Mouse (Mus musculus): Measurements from ENCODE around the gene D430041D05Rik. TPM values are rescaled to one million over a fixed set of nuclear protein-coding genes. Genes with fewer than 3 reads are reported as not detected.

D430041D05Rik gene
- polyA plus RNA-seq, 1 experiment from 2014 or later: 0.25 TPM

DNA sequence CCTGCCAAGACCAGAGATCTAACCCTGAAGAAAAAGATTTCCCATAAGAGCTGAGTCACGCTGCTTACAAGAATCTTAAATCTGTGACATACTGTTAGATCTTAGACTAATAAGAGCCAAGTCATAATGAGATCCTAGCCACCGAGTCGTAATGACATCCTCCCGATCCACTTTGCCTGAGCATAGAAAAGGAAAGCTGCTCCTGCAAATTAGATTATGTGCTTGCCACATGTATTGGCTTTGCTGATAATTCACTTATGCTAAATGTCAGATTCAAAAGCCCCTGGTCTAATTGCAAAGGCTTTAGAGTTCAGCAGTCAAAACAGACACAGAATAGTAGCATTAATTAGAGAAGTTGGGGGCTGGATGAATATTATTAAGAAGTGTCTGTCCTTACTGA, 164.0 kb downstream of the D430041D05Rik start:
- Histone ChIP-seq H3K9ac (no peak overlapping the region), H3K27me3 (replicated peaks) (no peaks in the 10 kb centered on the region), H3K4me2 (replicated peaks) (no peak overlapping the region), H3K4me3 (replicated peaks) (no peak overlapping the region), H3K9me3 (no peaks in the 10 kb centered on the region), H3K36me3 (no peaks in the 10 kb centered on the region), H3K27ac (no peak overlapping the region), H3K4me1 (replicated peaks) (no peaks in the 10 kb centered on the region)
- no peak for ATAC-seq
- WGBS: 88% methylated on average over 4 of the region's 4 CpGs

DNA sequence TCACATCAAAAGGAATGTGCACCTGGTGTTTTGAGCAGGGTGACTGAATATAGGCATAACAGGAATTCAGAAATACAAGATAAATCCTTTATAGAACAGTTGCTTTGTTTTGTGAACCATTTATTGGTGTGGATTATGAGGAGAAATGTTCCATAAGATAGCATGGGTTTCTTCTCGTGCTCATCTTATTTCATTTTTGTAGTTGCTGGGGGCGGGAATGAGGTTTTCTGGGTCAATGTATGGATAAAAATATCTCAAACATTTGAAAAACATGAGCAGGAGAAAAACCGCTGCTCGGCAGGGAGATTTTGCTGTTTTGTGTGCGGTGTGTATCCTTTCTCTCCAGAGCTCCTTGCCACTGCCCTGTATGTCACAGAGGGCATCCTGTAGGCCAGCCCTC, 168.8 kb downstream of the D430041D05Rik start:
- Histone ChIP-seq H3K4me1 (replicated peaks) (no peaks in the 10 kb centered on the region), H3K4me3 (replicated peaks) (no peak overlapping the region), H3K4me2 (replicated peaks) (no peak overlapping the region), H3K27ac (no peak overlapping the region), H3K36me3 (no peaks in the 10 kb centered on the region), H3K9me3 (no peaks in the 10 kb centered on the region), H3K9ac (no peak overlapping the region), H3K27me3 (replicated peaks) (no peaks in the 10 kb centered on the region)
- 81% methylated on average over 5 of the region's 5 CpGs for WGBS
- no peak for ATAC-seq

DNA sequence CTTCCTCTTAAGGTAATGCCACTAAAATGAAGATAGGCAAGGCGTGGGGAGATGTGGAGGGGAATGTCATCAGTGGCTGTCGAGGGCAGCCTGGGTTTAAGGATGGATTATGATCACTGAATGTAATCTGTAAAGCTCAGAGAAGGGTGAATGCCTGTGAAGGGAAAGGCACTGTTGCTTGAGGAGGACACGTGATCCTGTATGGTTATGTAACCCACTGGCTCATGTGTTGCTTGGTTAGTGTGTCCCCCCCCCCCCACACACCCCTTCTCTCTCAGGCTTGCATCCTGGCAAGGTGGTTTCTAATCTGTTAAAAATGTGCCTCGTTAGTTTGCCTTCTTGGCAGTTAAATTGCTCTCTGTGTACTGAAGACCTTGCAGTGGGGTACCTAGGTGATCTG, 173.7 kb downstream of the D430041D05Rik start:
- Histone ChIP-seq H3K27ac (no peak overlapping the region), H3K36me3 (no peaks in the 10 kb centered on the region), H3K4me3 (replicated peaks) (no peak overlapping the region), H3K9me3 (no peaks in the 10 kb centered on the region), H3K9ac (no peak overlapping the region), H3K4me1 (replicated peaks) (no peaks in the 10 kb centered on the region), H3K4me2 (replicated peaks) (no peak overlapping the region), H3K27me3 (replicated peaks) (no peaks in the 10 kb centered on the region)
- no peak for ATAC-seq
- WGBS: 63% methylated on average over 4 of the region's 4 CpGs

DNA sequence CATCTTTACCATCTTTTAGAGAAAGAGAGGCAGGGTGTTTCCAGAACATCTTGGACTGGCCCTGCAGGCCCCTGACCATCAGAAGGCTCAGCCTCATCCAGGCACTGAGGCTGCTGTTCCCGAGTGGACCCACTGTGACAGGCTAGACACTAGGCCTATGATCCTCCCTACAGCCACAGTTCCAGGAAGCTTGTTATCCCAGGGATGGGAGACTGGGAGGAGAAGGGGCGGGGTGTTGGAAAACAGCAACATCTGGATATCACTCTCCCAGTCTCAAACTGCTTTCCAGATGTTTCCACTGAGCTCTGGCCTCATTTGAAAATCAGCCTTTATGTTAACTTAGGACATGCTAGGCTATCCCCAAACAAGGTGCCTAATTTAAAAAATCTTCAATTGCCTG, 180.4 kb downstream of the D430041D05Rik start:
- ATAC-seq: no peak
- WGBS: 67% methylated on average over 2 of the region's 2 CpGs
- no peak overlapping the region for H3K4me2 ChIP-seq (replicated peaks)

DNA sequence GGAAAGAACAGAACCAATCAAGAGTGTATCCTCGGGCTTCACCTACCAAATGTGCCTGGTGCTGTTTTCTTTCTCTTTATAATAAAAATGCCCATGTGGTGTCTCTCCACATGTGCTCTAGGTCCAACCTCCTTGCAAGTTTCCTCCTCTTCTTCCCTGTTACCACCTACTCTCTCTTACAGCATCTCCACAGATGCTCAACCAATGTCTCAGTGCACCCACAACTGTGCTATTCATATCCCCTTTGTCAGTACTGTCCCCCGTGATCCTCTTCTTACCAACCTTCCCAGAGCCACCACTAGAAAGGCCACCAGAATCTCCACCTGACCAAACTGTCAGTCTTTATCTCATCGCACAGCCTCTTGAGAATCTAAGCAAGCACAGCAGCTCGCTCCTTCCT, 184.8 kb downstream of the D430041D05Rik start:
- Histone ChIP-seq H3K4me1 (replicated peaks) (no peaks in the 10 kb centered on the region), H3K4me3 (replicated peaks) (no peak overlapping the region), H3K27me3 (replicated peaks) (no peaks in the 10 kb centered on the region), H3K27ac (no peak overlapping the region), H3K36me3 (no peaks in the 10 kb centered on the region), H3K4me2 (replicated peaks) (no peak overlapping the region), H3K9me3 (no peaks in the 10 kb centered on the region), H3K9ac (no peak overlapping the region)
- no peak for ATAC-seq
- 77% methylated on average over 4 of the region's 4 CpGs for WGBS

More for the DNA sequence above, 180.4 kb downstream of the D430041D05Rik start:
- H3K27ac ChIP-seq: no peak overlapping the region
- no peaks in the 10 kb centered on the region for H3K27me3 ChIP-seq (replicated peaks)
- no peak overlapping the region for H3K4me3 ChIP-seq (replicated peaks)
- H3K9ac ChIP-seq: no peak overlapping the region
- no peaks in the 10 kb centered on the region for H3K36me3 ChIP-seq
- H3K4me1 ChIP-seq (replicated peaks): no peaks in the 10 kb centered on the region
- no peaks in the 10 kb centered on the region for H3K9me3 ChIP-seq

DNA sequence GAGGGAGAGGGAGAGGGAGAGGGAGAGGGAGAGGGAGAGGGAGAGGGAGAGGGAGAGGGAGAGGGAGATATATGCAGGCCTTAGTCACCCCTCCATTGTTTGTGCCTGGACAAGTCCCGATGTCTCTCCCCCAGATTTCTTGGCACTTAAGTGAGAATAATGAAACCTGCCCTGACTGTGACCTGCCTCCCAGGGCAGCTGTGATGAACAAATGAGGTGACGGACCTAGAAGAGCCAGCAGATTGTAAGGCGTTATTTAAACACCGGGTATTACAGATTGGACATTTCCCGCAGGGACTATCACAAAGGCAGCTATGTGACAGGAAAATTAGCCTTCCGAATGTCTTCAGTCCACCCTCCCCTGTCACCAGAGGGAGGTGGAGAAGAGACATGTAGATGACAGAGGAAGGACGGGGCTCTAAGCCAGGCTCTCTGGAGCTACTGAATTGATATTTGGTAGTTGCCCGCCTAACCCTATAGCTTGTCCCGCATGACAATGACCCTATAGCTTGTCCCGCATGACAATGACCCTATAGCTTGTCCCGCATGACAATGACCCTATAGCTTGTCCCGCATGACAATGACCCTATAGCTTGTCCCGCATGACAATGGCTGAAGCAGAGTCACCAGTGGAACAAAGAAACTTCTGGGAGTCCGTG, 191.0 kb downstream of the D430041D05Rik start:
- no peak for ATAC-seq
- no peak overlapping the region for H3K4me3 ChIP-seq (replicated peaks)
- H3K9me3 ChIP-seq: no peaks in the 10 kb centered on the region
- 84% methylated on average over 14 of the region's 14 CpGs for WGBS
- no peak overlapping the region for H3K9ac ChIP-seq
- H3K27ac ChIP-seq: no peak overlapping the region
- H3K36me3 ChIP-seq: no peaks in the 10 kb centered on the region
- H3K4me2 ChIP-seq (replicated peaks): no peak overlapping the region
- H3K4me1 ChIP-seq (replicated peaks): no peaks in the 10 kb centered on the region
- no peaks in the 10 kb centered on the region for H3K27me3 ChIP-seq (replicated peaks)

DNA sequence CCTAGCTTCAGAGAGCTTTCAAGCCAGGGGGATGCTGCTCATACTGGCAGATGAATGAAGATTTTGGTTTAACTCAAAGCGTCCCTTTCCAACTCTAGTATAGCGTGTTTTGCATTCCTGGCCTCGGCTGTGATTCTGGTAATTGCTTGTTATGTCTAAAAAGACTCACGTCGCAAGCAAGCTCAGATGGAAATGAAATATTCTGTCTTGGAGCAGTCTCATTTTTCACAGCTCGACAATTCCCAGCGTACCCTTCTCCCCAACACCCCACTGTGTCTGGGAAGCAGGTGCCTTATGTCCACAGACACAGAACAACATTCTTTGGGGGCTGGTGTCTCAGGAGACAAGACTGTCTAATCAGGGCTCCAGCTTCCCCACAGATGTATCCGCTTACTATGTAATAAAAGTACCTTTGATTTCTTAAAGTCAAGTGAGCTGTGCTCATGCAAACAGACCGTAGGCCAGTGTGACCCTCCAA, 192.2 kb downstream of the D430041D05Rik start:
- no peak overlapping the region for H3K9ac ChIP-seq
- no peaks in the 10 kb centered on the region for H3K4me1 ChIP-seq (replicated peaks)
- H3K27me3 ChIP-seq (replicated peaks): no peaks in the 10 kb centered on the region
- no peak overlapping the region for H3K4me3 ChIP-seq (replicated peaks)
- 50% methylated on average over 9 of the region's 9 CpGs for WGBS
- no peak for ATAC-seq
- H3K9me3 ChIP-seq: no peaks in the 10 kb centered on the region
- H3K27ac ChIP-seq: no peak overlapping the region
- no peak overlapping the region for H3K4me2 ChIP-seq (replicated peaks)
- no peaks in the 10 kb centered on the region for H3K36me3 ChIP-seq

DNA sequence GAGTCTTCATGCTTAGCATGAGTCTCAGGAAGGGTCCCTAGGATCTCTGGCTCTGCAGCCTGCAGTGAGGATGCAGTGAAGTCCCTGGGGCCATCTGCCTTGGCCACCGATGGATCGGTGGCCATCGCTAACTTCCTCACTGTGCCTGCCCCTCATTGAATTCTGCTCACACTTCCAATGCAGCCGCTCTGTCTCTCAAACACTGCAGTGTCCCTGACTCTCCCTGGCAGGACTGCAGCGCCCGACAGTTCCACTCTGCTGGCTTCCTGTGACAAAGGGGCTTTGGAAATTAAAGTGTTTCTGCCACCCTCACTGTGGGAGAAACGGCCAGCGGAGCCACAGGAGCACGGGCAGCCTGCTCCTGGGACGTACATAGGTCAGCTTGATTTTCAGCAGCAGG, 192.7 kb downstream of the D430041D05Rik start:
- Histone ChIP-seq H3K9ac (no peak overlapping the region), H3K9me3 (no peaks in the 10 kb centered on the region), H3K27me3 (replicated peaks) (no peaks in the 10 kb centered on the region), H3K27ac (no peak overlapping the region), H3K4me2 (replicated peaks) (no peak overlapping the region), H3K4me3 (replicated peaks) (no peak overlapping the region), H3K4me1 (replicated peaks) (no peaks in the 10 kb centered on the region), H3K36me3 (no peaks in the 10 kb centered on the region)
- 74% methylated on average over 10 of the region's 10 CpGs for WGBS
- ATAC-seq: no peak

DNA sequence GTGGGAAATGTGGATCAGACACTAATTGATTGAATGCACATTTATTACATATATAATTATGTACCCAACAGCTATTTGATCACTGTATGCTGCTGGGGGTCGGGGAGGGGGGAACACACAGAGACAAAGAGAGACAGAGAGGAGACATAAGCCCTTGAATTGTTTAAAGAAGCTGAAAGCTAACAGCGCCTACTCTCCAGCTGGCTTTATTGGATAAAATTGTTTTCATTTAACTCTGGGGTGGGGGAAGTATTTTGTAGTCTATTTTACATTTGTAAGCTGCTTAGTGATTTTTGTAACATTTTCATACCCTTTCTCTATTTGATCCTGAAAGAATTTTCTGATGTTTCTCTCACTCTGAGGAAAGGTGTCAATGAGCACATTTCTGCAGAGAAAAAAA, 201.4 kb downstream of the D430041D05Rik start:
- no peaks in the 10 kb centered on the region for H3K36me3 ChIP-seq
- no peak overlapping the region for H3K4me3 ChIP-seq (replicated peaks)
- H3K9me3 ChIP-seq: no peaks in the 10 kb centered on the region
- 57% methylated on average over 2 of the region's 2 CpGs for WGBS
- H3K4me1 ChIP-seq (replicated peaks): no peaks in the 10 kb centered on the region
- no peak overlapping the region for H3K9ac ChIP-seq
- no peaks in the 10 kb centered on the region for H3K27me3 ChIP-seq (replicated peaks)
- ATAC-seq: no peak
- H3K4me2 ChIP-seq (replicated peaks): no peak overlapping the region
- no peak overlapping the region for H3K27ac ChIP-seq

DNA sequence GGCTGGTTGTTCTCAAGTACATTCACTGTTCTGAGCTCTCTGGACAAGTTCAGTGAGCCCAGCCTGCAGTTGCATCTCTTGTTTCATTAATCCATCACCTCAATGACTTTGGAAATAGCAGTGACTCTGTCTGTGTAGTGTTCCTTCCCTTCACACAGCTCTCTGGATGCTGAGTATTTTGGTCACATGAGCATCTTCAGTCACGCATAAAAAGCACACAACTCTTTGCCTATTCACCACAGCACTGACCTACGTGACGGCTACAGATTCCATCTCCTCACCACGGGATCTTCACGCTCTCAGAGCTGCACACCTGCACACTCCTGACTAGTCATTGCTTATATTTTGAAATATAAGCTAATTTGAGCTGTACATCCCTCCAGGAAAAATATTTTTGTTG, 202.4 kb downstream of the D430041D05Rik start:
- Histone ChIP-seq H3K4me1 (replicated peaks) (no peaks in the 10 kb centered on the region), H3K9me3 (no peaks in the 10 kb centered on the region), H3K9ac (no peak overlapping the region), H3K36me3 (no peaks in the 10 kb centered on the region), H3K4me3 (replicated peaks) (no peak overlapping the region), H3K4me2 (replicated peaks) (no peak overlapping the region), H3K27me3 (replicated peaks) (no peaks in the 10 kb centered on the region), H3K27ac (no peak overlapping the region)
- WGBS: 73% methylated on average over 5 of the region's 5 CpGs
- ATAC-seq: no peak

DNA sequence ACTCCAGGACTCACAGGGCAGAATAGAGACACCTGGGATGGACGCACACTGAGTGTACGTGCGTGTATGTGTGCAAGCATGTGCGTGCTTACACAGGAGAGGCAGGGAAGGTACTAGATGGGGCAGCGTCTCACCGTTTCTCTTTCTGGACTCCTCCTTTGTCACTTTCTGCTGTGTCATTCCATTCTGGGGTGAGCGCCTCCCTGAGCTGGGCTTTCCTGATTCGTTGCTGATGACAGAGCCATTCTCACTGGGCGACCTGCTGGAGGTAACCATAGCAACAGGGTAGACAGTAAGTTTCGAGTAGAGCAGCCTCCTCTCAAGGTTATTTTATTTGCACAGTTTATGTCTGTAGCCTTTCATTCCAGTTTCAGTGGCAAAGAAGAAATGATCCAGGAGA, 202.9 kb downstream of the D430041D05Rik start:
- H3K4me2 ChIP-seq (replicated peaks): no peak overlapping the region
- no peak overlapping the region for H3K4me3 ChIP-seq (replicated peaks)
- H3K4me1 ChIP-seq (replicated peaks): no peaks in the 10 kb centered on the region
- H3K27me3 ChIP-seq (replicated peaks): no peaks in the 10 kb centered on the region
- ATAC-seq: 0 out of 2 replicates have a peak, but pooled peaks have one; percentile 49
- no peaks in the 10 kb centered on the region for H3K36me3 ChIP-seq
- H3K9me3 ChIP-seq: no peaks in the 10 kb centered on the region
- H3K27ac ChIP-seq: no peak overlapping the region
- WGBS: 31% methylated on average over 10 of the region's 10 CpGs
- H3K9ac ChIP-seq: no peak overlapping the region

DNA sequence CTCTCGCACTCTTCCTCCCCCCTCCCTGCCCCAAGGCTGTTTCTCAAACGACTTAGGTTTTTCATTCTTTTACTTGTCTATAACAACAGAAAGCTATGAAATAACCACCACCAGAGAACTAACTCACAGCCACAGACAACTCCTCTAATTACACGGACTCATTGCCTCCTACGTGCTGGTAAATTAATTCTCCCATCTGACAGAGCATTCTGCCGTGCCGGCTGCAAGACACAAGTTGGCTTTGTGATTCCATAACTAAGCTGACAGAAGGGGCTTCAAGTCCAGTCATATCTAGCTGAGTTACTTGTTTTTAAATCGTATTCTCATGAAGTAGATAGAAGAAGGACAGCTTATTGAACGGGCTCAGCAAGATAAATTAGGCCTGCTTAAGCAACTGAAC, 205.2 kb downstream of the D430041D05Rik start:
- Histone ChIP-seq H3K36me3 (no peaks in the 10 kb centered on the region), H3K4me1 (replicated peaks) (no peaks in the 10 kb centered on the region), H3K27ac (no peak overlapping the region), H3K9ac (no peak overlapping the region), H3K9me3 (no peaks in the 10 kb centered on the region), H3K4me2 (replicated peaks) (no peak overlapping the region), H3K27me3 (replicated peaks) (no peaks in the 10 kb centered on the region), H3K4me3 (replicated peaks) (no peak overlapping the region)
- 71% methylated on average over 8 of the region's 8 CpGs for WGBS
- ATAC-seq: no peak

DNA sequence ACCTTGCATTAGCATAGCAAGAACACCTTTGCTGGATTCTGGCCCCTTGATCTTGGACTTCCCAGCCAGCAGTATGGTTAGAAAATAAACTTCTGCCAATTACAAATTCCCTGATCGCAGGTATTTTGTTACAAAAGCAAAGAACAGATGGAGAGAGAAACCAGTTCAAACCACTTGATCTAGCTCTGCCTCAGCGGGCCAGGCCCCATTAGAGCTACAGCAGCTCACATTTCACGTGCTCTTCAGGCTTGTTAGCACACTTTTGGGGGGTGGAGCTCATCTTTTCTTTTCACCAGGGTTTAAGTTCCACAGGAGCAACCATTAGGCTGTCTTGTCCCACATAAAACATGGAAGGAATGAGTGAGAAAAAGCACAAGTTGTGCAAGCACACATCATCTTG, 210.6 kb downstream of the D430041D05Rik start:
- Histone ChIP-seq H3K27ac (no peak overlapping the region), H3K9ac (no peak overlapping the region), H3K4me2 (replicated peaks) (no peak overlapping the region), H3K36me3 (no peaks in the 10 kb centered on the region), H3K27me3 (replicated peaks) (no peaks in the 10 kb centered on the region), H3K4me1 (replicated peaks) (no peaks in the 10 kb centered on the region), H3K4me3 (replicated peaks) (no peak overlapping the region), H3K9me3 (no peaks in the 10 kb centered on the region; the same call in 1 of the 2 replicates)
- ATAC-seq: no peak
- 48% methylated on average over 3 of the region's 3 CpGs for WGBS
